Mouse (Mus musculus) bone marrow, adult 2 months (tissue): ENCODE results near the gene Wbp2. TPM values are rescaled to one million over a fixed set of nuclear protein-coding genes. Genes with fewer than 3 reads are reported as not detected.

Experiments
- H3K27ac ChIP-seq: fragments of 200-500 bp; 2 replicates; pipeline ENCODE4 v1.5.1; 2012; ENCODE audit warnings: low read depth, mild to moderate bottlenecking, control low read depth, inconsistent platforms, low read length; ENCODE audit not compliant: control insufficient read depth, poor library complexity, insufficient read depth
- H3K4me1 ChIP-seq: fragments of 200-500 bp; 2 replicates; pipeline ENCODE4 v1.6.1; 2011; ENCODE audit warnings: low read length; ENCODE audit not compliant: control insufficient read depth, insufficient read depth
- H3K4me3 ChIP-seq: fragments of 200-500 bp; replicated peaks from 2 replicates; pipeline ENCODE3; 2011; ENCODE audit warnings: mild to moderate bottlenecking, low read depth, low read length, control low read depth; ENCODE audit not compliant: control insufficient read depth
- CTCF ChIP-seq: fragments of 200-500 bp; IDR thresholded peaks from 2 replicates; pipeline ENCODE4 v1.5.1; 2011; ENCODE audit warnings: low read length, control low read depth; ENCODE audit not compliant: control insufficient read depth, insufficient read depth
- POLR2A ChIP-seq: fragments of 200-500 bp; IDR thresholded peaks from 2 replicates; pipeline ENCODE4 v1.6.1; 2011; ENCODE audit warnings: low read depth, mild to moderate bottlenecking, control low read depth, low read length, borderline replicate concordance; ENCODE audit not compliant: control insufficient read depth
- WGBS: fragments of 180-500 bp; shearing (Covaris S2); methylation state at CpG from one replicate; pipeline ENCODE4 v1.1.7; 2018; 5-methylcytosine and 5-hydroxymethylcytosine counted together
- polyA plus RNA-seq: library from polyadenylated mRNA; stranded (reverse); fragments of >200 nt; gene quantifications from 2 replicates; pipeline ENCODE4 v1.2.4, GENCODE M21; 2011; ENCODE audit warnings: low replicate concordance; ENCODE audit not compliant: missing spikeins, insufficient read depth, insufficient read length

Wbp2 gene
- polyA plus RNA-seq, result 55.0 and 68.0 TPM in 2 replicates

- H3K27ac ChIP-seq, result peak within 1 kb of the TSS; percentile 96
- H3K4me3 ChIP-seq, result peak within 1 kb of the TSS; percentile 91
- TF ChIP-seq POLR2A, result peak; percentile 92
- no peak for TF ChIP-seq CTCF
- WGBS, result 3% methylated on average over 40 of the region's 43 CpGs
- peaks cover 3% of the 10 kb centered on the region for H3K4me1 ChIP-seq
Measured at GRCm38 (mm10) chr11:116086258-116087193, at the start of gene Wbp2. TSS of gene Wbp2 (minus strand) at chr11:116086995.

GRCm38 (mm10) chr11:116134171-116134570, 47.4 kb upstream of the Wbp2 start:
- peaks cover 5% of the 10 kb centered on the region; the same call in 1 of the 2 replicates for H3K4me1 ChIP-seq
- H3K27ac ChIP-seq, result no peak overlapping the region

GRCm38 (mm10) chr11:116133497-116133896, 46.7 kb upstream of the Wbp2 start:
- 55% methylated on average over 5 of the region's 5 CpGs for WGBS
- no peak for TF ChIP-seq CTCF
- TF ChIP-seq POLR2A, result no peak
- H3K27ac ChIP-seq, result no peak overlapping the region
- no peak overlapping the region for H3K4me3 ChIP-seq
- H3K4me1 ChIP-seq, result peaks cover 5% of the 10 kb centered on the region; the same call in 1 of the 2 replicates

More at GRCm38 (mm10) chr11:116134171-116134570, 47.4 kb upstream of the Wbp2 start:
- no peak overlapping the region for H3K4me3 ChIP-seq
- TF ChIP-seq CTCF, result no peak
- WGBS, result 87% methylated on average over 10 of the region's 10 CpGs

GRCm38 (mm10) chr11:116132366-116133333, 45.9 kb upstream of the Wbp2 start:
- 76% methylated on average over 16 of the region's 16 CpGs for WGBS
- peaks cover 5% of the 10 kb centered on the region; the same call in 1 of the 2 replicates for H3K4me1 ChIP-seq
- TF ChIP-seq POLR2A (no peak), CTCF (peak; percentile 22; the same call in 1 of the 2 replicates)
- no peak overlapping the region for H3K27ac ChIP-seq
- H3K4me3 ChIP-seq, result no peak overlapping the region

- H3K4me1 ChIP-seq, result peaks cover 5% of the 10 kb centered on the region; the same call in 1 of the 2 replicates
- H3K27ac ChIP-seq, result peak overlapping the region; percentile 98
- TF ChIP-seq CTCF (no peak), POLR2A (no peak)
- WGBS, result 77% methylated on average over 15 of the region's 15 CpGs
- peak overlapping the region; percentile 97 for H3K4me3 ChIP-seq
Measured at GRCm38 (mm10) chr11:116131349-116132170, 44.8 kb upstream of the Wbp2 start.

- TF ChIP-seq CTCF (peak; percentile 80), POLR2A (peak; percentile 80)
- H3K4me1 ChIP-seq, result peaks cover 5% of the 10 kb centered on the region; the same call in 1 of the 2 replicates
- WGBS, result under 1% methylated on average over 69 of the region's 69 CpGs
- peak within 1 kb of the TSS; percentile 97 for H3K4me3 ChIP-seq
- H3K27ac ChIP-seq, result peak within 1 kb of the TSS; percentile 98
Measured at GRCm38 (mm10) chr11:116130488-116131205, 43.9 kb upstream of the Wbp2 start, which contains the start of gene Trim65. TSS of gene Trim65 (minus strand) at chr11:116131128.
